Mouse (Mus musculus) brain, embryonic 14.5 days (tissue): ENCODE measurements around the gene Gng7.

Experiments
- CTCF ChIP-seq: fragments of 200-500 bp; IDR thresholded peaks from 2 replicates; pipeline ENCODE4 v1.5.1; 2012; ENCODE audit warnings: inconsistent platforms, mild to moderate bottlenecking, moderate library complexity, borderline replicate concordance; ENCODE audit not compliant: insufficient read depth, insufficient read length; ENCODE audit errors: extremely low read depth
- POLR2A ChIP-seq: fragments of 200-500 bp; IDR thresholded peaks from 2 replicates; pipeline ENCODE4 v1.6.1; 2012; ENCODE audit warnings: mild to moderate bottlenecking, inconsistent platforms, borderline replicate concordance; ENCODE audit not compliant: poor library complexity, insufficient read depth, insufficient read length, severe bottlenecking; ENCODE audit errors: extremely low read depth

- TF ChIP-seq POLR2A (no peak), CTCF (no peak)
Measured at GRCm38 (mm10) chr10:80998021-80998420, 16.7 kb downstream of the Gng7 start.
